Mouse (Mus musculus) T-helper 2 cell (primary cell): ENCODE data around the gene Rhbdd1.

Source experiments
- in situ Hi-C: fragments of 300-600 bp; cut with MboI, MseI; formaldehyde crosslinking; loops from one replicate; pipeline ENCODE4 v1.15.1; 2025; ENCODE audit warnings: high pct_unique_total_duplicates

Gene Rhbdd1

DNA sequence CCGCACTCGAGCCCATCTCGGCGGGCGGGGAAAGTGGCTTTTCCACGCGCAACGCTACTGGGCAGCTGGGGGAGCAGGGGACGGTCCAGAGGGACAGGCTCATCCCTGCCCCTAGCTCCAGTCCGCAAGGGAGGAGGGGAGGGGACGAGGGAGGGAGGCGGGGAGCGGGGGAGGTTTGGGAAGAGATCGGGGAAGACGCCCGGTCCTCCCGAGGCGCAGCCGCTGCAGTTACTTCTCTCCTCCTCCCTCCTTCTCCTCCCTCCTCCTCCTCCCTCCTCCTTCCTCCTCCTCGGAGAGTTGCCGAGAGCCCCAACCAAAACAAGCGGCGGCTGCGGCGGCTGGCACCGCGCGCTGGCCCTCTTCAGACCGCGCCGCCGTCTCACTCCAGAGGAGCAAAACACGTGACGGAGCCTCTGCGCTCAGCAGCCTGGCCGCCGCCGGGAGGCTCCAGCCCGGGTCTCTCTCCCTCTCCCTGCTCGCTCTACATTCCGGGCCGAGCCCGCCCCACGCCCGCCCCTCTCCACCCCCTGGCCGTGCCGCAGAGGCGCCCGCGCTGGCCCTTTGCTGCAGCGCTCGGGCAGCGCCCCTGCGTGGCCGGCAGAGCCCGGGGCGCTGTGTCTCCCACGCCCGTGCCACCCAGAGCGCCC, 25.0 kb upstream of the Rhbdd1 start, which contains the start of gene Irs1:
Gene Irs1 (minus strand): TSS at position 266 of the 647 bp plus-strand sequence.
- in situ Hi-C loops = loop anchor here (10.0 kb wide), 2 partner anchors 766 to 976 kb away; no protein-coding TSS in a partner anchor

- in situ Hi-C loops = loop anchor here (10.0 kb wide), 2 partner anchors 767 to 977 kb away; no protein-coding TSS in a partner anchor
Measured at GRCm38 (mm10) chr1:82291930-82292712, 24.1 kb upstream of the Rhbdd1 start.

DNA sequence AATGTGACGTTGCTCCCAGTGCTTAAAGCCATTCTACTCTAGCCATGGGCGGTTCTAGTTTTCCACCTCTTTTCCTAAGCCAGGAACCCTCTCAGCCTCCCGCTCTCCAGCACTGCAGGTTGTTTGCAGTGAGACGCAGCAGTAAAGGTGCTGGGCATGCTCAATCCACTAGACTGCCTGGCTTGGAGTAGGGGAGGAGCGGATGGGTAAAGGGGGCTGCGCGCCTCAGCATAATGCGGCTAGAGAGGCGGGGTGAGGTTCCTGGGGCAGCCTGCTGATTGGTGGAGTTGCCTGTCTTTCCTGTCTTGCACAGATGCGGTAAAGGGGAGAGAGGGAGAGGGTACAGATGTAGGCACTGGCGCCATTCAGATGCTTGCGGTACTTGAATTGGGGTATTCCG, 23.5 kb upstream of the Rhbdd1 start:
- in situ Hi-C loops = loop anchor here (10.0 kb wide), 2 partner anchors 768 to 978 kb away; no protein-coding TSS in a partner anchor

DNA sequence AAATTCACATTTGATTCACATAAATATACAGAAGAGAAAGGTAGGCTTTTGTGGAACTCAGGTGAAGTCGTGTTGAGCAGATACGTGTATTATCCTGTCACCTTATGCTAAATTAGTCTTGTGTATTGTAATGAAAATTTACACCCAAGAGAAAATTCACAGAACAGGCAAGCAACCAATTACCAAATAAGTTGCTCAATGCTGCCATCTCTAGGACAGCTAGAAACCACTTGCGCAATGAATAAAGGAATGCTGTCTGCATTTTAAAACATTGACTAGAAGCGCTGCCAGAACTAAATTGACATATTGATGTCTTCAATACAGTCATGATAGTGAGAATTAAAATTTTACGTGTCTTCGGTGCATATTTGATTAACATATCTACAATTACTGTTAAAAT, 22.1 kb upstream of the Rhbdd1 start:
- in situ Hi-C loops = loop anchor here (10.0 kb wide), 2 partner anchors 769 to 979 kb away; no protein-coding TSS in a partner anchor

- in situ Hi-C loops = loop anchor here (10.0 kb wide), 2 partner anchors 774 to 984 kb away; no protein-coding TSS in a partner anchor
Measured at GRCm38 (mm10) chr1:82298586-82298985, 17.7 kb upstream of the Rhbdd1 start.

GRCm38 (mm10) chr1:82304483-82304882, 11.8 kb upstream of the Rhbdd1 start:
- in situ Hi-C loops = no loop called here

- in situ Hi-C loops = loop anchor here (5.0 kb wide), 1 partner anchor 411 kb away; no protein-coding TSS in a partner anchor
Measured at GRCm38 (mm10) chr1:82316746-82317126, 484 bp downstream of the Rhbdd1 start.

DNA sequence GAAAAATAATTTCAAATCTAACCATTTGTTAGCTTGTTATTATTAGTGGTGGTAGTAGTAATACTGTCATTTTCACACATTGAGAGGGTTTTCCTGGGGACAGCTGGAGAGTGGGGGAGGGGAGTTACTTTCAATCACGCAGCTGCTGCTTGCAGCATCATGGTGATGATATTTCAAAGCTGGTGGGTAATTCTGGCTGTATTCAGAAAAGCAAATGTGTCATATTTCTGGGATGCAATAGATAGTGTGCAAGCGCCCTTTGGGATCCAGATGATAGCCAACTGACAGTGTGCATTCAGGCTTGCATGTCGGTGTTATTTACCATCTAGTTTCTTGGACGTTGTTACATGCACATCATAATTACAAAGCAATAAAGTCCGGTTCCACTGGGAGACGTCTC, 4.2 kb downstream of the Rhbdd1 start:
- in situ Hi-C loops = no loop called here

GRCm38 (mm10) chr1:82320864-82321263, 4.6 kb downstream of the Rhbdd1 start:
- in situ Hi-C loops = no loop called here

DNA sequence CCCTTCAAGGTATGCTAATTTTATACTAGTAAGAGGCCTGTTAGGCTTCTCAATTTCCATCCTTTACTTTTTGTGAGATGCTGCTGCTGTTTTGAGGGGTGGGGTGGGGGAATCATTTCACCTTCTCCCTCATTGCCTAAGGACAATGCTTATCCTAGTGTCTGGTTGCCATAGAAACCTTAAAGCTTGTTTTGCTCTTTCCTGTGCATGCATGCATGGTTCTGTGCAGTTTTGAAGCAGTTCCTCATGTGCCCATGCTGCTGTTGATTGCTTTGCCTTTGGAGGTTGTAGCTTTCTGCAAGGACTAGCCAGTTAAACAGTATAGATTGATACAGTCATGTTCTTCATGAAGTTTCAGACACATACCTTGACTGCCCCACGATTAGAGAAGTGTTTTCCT, 5.2 kb downstream of the Rhbdd1 start:
- in situ Hi-C loops = no loop called here

GRCm38 (mm10) chr1:82324131-82324785, 8.0 kb downstream of the Rhbdd1 start:
- in situ Hi-C loops = no loop called here

- in situ Hi-C loops = no loop called here
Measured at GRCm38 (mm10) chr1:82326120-82326519, 9.9 kb downstream of the Rhbdd1 start.

- in situ Hi-C loops = no loop called here
Measured at GRCm38 (mm10) chr1:82328033-82328775, 12.0 kb downstream of the Rhbdd1 start.

DNA sequence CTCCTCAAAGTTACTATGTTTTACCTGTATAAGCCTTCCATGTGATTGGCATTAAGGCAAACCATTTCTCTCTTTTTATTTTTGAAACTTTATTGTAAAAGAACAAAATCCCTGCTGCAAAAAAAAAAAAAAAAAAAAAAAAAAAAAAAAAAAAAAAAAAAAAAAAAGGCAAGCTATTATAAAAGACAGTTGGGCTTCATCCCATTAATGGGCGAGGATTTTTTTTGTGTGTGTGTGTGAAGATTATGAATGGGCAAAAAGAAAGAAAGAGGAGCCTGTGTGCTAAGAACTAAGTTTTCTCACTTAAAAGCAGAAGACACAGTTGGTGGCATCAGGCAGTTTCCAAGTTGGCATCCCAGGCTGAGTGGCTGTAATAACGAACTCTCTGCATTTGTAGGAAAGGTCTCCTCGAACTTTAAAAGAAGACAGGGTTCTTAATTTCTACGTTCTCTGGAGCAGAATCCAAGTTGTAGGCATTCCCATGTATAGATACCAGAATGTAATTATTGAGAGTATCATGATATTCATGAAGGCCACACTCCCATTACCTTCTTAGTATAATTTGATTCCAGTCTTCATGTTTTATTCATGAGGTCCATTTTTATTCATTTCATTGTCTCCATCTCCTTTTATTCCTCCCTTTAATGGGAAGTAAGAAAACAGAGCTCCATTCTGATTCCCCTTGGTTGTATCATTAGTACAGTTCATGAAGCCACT, 13.1 kb downstream of the Rhbdd1 start:
- in situ Hi-C loops = no loop called here

GRCm38 (mm10) chr1:82329954-82330247, 13.6 kb downstream of the Rhbdd1 start:
- in situ Hi-C loops = no loop called here

DNA sequence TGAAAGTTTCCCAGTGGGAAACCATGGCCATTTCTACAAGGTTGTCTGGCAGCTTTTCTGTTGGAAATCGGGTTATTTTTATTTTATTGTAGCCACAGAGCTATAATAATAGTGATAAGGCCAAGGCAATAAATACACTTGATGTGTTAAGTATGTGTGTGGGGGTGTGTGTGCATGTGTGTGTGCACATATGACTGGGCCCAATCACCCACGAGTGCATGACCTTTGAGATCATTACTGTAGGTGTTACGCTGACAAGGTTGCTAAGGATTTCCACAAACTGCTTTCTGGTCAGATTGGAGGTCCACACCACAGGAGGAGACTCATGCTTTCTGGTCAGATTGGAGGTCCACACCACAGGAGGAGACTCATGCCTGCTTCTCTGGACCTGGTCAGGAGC, 18.3 kb downstream of the Rhbdd1 start:
- in situ Hi-C loops = no loop called here

GRCm38 (mm10) chr1:82353089-82353488, 36.8 kb downstream of the Rhbdd1 start:
- in situ Hi-C loops = no loop called here

DNA sequence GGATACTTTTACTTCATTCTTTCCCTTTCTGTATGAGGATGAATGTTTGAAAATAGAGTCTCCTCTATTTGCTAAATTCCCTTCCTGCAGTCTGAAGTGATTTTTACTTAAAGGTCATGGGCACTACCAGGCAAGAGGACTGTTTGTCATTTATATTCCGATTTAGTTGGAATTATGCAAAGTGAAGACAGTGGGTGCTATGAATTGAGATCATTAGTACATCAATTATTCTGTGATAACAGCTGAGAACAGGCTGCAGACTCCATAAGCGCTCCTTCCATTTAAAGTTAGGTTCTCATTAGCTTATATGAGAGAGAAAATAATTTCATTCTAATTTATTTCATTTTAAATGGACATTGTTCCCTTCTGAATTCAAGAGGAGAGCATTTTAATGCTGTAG, 37.5 kb downstream of the Rhbdd1 start:
- in situ Hi-C loops = no loop called here

- in situ Hi-C loops = no loop called here
Measured at GRCm38 (mm10) chr1:82358871-82359647, 42.8 kb downstream of the Rhbdd1 start.

DNA sequence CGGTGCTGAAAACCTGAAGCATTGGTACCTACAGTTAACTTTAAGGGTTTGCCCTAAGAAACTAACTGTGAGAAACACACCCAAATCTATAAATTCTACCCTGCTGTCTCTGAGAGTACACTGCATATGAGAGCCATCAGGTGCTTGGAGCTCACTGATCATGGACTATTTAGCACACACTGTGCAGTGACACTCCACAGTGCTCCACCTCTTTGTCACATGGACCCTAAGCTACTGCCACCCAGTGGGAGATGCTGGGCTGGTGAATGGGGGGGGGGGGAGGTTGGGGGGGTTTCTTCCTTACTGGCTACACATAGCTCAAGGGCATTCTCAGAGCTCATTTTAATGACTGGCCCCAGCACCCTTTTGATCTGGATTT, 43.4 kb downstream of the Rhbdd1 start:
- in situ Hi-C loops = no loop called here
